Mouse (Mus musculus): ENCODE results near the gene Zdbf2.
"Not testable (repeated sequence)": the region's sequence is repeated elsewhere in the genome, so short reads cannot be mapped to it uniquely, and the experiment has no call there.

Gene Zdbf2

DNA sequence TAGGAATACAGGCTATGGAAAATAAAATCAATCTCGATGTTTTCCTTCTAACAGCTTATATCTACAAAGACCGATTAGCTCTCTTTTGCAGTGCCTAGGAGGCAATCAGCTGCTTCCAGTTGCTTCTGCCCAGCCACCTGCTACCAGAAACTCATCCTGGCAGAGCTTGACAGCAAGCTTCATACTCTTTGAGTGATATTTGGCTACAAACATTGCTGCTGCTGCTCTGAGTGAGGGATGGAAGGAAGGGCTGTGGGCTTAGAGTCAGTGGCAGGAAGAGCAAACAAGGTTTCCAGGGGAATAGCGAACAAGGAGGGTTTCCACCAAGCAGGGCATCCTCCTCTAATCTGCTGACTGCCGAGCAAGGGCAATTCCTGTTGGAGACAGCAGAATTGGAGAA, 7.6 kb upstream of the Zdbf2 start:
- no peak for DNase-seq

DNA sequence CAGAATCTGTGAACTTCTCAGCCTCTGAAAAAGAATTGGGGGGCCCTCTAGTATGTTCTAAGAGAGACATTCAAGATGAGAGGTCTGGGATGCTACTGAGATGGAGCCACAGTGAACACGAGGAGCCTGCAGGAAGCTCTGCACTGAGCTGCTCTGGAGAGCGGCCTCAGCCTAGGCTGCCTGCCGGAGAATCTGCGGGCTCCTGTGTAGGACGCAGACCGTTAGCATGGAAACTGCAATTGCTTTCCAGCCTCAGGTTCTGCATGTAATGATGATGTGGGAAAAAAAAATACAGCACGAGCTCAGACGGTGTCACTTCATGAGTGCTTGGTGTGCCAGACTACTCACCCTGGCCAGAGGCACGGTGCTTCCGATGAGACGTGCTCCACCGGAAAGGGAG, 6.9 kb upstream of the Zdbf2 start:
- DNase-seq, result no peak

DNA sequence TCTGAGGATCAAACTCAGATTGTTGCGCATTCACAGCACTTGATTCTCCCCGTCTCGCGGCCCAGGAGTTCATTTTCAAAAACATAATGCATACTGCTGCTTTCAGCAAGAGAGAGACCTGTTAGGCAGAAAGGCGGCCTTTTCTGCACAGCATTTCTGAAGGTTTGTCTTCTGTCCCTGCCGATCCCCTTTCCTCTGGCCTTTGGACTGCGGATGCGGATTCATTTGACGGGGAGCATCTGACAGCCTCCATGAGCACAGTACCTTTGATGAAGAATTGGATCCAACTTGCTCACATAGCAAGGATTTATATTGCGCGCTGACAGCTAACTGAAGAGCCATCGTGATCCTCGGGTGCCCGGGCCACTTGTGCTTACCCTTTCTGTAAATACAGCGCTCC, 6.3 kb upstream of the Zdbf2 start:
- DNase-seq, result no peak

DNA sequence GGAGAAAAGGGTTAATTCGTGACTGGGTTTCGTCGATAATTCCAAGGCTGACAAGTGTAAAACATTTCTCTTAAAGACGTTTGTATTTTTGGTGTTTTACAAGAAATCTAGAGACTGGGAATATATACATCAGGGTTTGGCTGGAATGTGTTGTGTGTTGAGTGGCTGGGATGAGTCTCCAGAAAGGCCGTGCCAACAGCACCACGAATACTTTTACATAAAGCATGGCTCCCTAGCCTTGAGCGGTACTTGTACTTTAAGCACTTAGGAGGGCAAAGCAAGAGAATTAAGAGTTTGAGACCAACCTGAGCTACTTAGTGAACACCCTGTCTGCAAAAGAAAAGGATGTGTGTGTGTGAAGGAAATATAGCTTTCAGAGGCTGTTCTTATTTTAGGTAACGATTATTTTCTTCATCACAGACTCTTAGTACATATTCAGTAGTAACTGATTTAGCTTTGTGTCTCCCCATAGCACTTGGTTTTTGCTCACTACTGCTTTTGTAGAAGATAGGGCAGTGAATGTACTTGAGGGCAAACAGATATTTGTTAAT, 865 bp upstream of the Zdbf2 start:
- DNase-seq, result no peak

DNA sequence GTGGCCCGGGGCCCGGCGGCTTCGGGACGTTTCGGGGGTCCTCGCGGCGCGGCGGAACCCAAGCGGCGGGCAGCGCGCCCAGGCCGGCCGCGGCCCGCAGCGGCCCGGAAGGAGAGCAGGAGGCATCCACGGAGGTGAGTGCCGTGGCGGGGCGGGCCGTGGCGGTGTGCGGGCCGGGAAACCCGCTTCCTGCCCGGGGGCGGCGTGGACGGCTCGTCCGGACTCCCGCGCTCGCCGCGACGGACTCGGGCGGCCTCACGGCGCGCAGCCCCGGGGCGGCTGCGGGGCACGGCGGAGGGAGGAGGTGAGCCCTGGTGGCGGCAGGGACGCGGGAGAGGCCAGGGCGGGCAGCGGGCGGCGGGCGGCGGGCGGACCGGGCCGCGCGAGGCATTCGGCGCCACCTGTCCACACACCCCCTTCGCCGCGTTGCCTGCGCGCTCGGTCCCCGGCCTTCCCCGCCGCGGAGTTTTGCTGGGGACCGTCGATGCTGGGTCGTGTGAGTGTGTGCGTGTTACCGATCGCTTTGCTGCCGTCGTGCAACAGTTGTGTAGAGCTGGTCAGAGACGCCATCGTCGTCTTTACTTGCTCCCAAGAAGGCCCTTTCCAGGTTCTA, 380 bp downstream of the Zdbf2 start:
- no peak for DNase-seq

DNA sequence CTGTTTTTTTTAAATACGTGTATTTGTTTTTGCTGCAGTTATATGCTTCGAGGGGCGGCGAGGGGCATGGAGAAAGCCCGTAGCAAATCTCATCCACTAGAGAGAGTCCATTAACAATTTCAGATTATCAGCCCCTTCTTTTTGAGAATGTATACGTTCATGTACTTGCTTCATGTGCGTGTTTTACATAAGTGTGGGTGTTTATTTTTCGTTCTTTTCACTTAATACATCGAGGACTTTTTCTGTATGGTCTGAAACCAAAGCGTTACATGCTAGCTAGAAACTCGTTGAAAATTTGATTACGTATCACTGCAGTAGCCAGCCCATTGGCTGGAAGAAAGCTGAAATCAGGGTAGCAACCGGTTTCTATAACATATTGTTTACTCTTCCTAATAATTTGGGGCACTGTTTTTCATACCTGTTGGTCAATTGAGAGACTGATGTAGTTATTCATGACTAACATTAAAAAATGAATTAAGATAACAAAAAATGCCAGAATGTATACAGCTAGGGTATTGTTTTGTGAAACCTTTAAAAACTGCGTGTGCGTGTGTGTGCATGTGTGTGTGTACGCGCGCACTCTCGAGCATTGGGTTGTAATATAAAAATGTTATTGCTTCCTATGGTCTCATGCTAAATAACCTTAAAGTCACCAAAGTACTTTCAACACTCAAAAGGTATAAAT, 1.1 kb downstream of the Zdbf2 start:
- no peak for DNase-seq

DNA sequence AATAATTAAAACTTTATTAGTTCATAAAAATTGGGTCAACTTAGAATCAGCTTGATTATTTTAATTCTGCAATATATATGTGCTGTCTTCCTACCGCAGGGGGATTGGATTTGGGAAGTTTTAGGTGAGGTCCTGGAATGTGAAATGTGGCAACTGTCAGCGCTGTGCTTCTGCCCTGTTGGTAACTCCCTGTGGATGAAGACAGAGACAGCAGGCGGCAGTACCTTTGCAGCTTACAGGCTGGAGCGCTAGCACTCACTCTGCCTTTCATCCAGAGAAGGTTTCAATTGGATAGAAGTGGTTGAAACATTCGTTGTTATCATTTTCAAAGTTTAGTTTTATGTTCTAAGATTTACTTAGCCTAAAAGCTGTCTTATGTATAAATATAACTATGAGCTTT, 5.0 kb downstream of the Zdbf2 start:
- DNase-seq, result no peak

DNA sequence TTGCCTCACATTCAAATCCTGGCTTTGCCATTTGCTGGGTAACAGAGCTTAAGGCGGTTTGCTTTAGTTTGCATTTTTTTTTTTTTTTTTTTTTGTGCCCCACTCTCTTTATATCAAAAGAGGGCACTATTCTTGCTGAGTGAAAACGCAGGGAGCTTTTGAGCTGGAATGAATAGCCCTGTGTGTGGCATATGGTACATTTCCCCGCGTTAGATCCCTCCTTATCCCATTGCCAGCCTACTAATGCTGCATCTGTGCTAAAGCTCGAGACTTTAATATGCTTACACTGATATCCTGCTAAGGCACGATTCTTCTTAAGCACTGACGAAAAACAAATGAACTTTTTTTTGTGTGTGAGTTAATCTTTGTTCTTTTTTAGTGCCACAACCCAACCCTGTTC, 20.9 kb downstream of the Zdbf2 start:
- DNase-seq, result no peak

DNA sequence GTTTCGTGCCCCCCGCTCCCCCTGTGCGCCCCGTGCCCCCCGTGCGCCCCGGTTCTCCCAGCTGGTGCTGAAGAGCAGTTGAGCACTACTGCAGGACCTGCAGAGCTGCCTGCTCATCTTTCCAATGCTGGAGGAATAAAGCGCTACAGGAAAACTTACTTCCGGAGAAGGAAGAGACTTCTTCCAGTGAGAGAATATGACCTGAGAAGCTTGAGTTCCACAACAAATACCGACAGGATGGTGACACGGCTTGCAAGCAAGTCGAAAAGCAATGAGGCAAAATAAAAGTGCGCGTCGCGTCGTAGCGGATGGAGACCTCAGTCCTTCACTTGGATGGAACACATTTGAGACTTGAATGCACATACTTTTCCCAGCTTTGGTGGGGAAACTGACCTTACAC, 36.6 kb downstream of the Zdbf2 start:
- no peak for DNase-seq

DNA sequence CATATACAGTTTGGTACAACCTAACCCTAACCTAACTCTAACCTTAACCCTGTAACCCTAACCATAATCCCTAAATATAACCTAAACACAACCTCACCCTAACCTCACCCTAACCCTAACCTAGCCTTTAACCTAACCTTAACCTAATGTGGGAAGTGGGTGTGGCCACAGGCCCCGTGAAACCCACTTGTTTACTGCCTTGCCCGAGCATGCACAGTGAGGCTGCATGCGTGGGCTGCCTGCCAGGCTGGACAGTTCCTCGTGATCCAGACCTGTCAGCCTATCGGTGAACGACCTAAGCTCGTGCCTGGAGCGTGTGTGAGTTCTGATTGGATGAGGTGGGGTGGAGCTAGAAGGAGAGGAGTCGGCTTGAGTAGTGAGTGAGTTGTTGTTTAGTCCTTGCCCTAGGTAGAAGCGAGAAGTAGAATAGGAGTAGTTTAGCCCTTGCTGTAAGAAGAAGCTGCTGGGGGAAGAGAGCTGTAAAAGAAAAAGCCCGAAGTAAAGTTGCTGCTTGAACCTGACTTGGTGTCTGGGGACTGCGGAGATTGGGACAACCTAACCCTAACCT, 50.6 kb downstream of the Zdbf2 start:
- DNase-seq, result not testable (repeated sequence)
